Mouse (Mus musculus) ES-CJ7 (cell line): Measurements from ENCODE around the gene Vps25.
A peak's percentile ranks its signal among the peaks of the same experiment; 100 is the strongest.

Experiments
- DNase-seq: peaks from one replicate; pipeline ENCODE4 v3.0.0; 2011; ENCODE audit warnings: low read depth, low spot score

Gene Vps25

DNA sequence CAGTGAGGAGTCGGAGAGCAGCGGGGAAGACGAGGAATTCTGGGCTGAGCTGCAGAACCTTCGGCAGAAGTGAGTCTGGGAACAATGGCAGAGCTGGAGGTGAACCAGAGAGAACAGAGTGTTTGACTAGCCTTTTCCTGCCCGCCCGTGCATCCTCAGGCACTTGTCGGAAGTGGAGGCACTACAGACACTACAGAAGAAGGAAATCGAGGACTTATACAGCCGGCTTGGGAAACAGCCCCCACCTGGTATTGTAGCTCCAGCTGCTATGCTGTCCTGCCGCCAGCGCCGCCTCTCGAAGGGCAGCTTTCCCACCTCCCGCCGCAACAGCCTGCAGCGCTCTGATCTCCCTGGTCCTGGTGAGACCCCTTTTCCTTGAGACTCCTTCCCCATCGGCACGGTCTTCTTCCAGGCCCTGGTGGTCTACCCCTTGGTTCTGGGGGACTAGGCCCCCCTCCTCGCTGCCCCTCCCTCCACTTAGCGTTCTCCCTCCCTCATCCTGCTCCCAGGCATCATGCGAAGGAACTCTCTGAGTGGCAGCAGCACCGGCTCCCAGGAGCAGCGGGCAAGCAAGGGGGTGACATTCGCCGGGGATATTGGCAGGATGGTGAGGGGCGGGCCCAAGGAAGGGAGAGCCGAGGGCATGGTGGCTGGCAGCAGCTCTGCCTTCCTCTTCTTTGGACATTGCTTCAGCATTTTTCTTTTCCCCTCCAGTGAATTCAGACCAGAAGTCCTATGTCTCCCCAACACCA is 23.0 kb downstream of the Vps25 start:
- DNase-seq = no peak

DNA sequence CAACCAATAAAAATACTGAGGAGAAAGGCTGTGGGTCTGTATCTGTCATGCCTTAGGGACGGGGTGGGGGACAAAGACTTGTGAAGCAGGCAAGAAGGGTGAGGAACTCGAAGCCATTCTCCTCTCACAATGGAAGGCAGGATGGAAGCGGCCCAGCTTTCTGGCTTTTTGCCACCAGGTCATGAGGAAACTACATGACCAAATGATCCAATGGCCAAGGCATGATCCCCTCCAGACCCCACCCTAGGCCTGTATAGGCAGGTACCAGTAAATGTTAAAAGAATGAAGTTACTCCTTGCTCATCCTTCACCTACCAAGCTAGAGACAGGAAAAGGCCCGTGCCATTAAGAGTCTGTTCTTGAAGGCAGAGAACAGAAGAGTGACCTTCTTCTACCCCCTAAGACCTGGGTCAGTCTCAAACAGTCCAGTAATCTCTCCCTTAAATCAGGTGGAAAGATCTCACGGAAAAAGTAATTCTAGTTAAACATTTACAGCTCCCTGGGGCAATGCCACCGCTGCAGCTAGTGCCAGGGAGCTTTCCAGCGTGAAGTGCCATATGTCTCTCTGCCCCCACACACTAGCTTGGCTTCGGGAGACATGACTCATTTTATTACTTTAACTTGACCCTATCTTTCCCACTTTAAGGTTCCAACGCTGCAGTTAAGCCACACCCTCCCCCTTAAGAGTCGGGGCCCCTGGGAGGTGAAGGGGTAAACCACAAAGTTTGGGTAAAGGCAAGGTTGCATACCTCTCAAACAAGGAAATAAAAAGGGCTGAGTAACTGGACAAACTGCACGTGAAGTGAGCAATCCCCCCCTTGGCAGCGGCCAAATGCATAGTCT is 24.1 kb downstream of the Vps25 start:
- no peak for DNase-seq

DNA sequence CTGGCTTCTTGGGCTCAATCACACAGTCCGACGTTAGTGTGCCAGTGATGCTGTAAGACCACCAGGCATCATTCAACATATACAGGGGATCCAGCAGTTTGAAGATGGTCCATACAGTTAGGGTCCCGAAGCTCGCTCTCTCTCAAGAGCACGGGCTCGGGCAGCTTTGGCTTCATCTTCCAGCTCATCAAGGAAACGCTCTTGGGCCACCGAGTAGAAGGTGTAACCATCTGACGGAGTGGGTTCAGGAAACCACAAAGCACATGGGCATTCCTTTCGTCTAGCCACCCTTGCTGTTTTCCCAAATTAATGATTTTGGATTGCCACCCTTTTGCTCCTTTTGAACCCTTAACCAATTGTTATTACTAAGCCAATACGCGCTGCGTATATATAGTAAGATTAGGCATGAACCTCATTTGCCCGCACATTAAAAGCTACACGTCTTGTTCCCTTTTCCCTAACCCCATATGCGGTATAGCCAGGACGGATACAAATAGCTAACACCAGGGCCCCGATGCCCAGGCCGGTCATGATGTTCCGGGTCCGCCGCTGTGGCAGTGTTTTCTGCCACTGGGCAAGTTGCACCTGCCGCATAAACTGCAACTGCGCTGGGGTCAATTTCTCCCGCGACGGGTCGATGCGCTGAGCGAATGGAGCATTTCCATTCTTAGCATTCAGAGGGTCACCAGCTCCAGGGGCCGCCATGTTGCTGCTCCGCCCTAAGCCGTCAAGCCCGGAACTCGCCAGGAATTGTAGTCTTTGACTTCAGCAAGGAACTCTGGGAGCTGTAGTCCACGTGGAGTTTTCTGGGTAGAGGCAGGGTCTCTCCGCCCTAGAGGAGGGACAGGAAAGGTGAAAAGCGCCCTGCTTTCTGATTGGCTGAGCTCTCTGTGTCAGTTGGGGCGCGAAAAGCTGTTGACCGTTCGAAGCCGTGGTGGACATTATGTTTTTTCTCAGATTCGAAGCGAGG is 25.0 kb downstream of the Vps25 start, which contains the start of the genes Cntd1 and Coa3:
Cntd1 (plus strand) TSS at position 790 of the 970 bp plus-strand sequence.
Coa3 (minus strand) TSS at position 892 of the 970 bp plus-strand sequence.
- peak; percentile 96 for DNase-seq

DNA sequence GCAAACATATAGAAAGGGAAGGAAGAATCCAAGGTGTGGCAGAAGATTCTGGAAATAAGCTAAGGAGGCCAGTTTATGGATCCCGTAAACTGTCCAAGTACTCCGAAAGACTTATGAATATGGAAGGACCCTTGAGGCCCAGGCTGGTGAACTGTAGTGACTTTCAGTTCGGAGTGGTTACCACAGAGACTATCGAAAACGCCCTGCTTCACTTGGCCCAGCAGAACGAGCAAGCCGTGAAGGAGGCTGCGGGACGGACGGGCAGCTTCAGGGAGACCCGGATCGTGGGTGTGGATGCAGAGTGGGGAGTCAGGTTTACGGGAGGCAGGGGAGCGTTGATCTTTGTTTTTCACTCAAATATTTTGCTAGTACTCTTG is 25.7 kb downstream of the Vps25 start:
- no peak for DNase-seq

DNA sequence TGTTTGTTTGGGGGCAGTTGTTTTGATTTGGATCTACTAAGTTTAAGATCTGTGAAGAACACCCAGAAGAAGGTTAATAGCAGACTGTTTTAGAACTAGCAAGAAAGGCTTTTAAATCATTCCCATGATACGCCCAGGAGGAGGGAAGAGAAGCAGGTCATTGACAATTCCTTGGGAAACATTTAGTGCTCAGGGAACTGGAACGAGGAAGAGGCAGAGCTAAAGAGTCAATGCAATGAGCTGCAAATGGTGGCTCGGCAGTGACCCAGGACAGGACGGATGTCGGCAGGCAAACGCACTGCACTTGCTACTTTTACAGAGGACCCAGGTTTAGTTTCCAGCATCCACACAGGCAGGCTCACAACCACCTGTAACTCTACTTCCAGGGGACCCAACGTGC is 27.3 kb downstream of the Vps25 start:
- DNase-seq = no peak

DNA sequence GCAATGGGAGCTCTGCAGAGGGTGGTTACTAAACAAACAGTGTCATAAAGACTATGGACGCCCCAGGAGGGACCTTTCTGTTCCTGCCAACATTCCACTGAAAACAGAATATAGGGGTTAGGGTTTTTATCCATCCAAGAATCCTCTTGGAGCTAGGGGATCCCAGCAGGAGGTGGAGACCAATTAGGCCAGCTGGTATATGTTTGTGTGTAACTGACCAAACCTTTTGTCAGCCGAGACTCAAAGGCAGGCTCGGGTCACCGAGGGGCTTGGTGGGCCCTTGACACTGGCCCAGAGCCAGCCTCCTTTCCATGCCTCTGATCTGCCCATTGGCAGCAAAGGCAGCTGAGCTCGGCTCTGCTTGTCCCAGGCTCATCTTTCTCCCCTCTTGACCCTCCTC is 29.4 kb downstream of the Vps25 start:
- no peak for DNase-seq

DNA sequence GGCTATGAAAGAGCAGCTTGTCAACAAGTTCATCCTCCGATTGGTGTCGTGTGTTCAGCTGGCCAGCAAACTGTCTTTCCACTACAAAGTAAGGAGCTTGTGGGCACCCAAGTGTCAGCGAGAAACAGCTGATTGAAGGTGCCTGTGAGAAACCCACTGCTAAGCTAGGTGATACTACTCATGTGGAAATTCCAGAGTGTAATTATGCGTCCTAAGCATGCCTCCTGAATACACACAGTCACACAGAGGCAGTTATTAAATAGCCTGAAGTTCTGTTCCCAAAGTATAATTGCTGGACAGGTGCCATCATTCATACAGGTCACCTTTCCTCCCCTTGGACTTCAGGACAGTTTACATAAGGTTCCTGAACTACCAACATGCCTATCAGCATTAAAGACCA is 30.3 kb downstream of the Vps25 start:
- no peak for DNase-seq

DNA sequence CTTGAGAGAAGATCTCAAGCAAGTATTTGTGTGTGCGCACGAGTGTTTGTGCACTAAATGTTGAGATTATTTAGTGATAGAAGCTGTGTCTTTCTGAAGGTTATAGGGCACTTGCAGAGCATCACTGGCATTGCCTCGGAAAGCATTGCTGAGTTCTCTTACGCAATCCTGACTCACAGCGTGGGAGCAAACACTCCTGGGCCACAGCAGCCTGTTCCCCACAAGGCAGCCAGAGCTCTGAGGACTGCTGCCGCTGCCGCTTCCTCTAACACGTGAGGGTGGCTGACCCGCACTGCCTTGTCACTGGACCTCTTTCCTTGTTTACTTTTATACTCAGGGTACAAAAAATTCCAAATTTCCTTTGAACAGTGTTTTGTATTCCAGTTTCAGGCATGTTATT is 33.8 kb downstream of the Vps25 start:
- no peak for DNase-seq

DNA sequence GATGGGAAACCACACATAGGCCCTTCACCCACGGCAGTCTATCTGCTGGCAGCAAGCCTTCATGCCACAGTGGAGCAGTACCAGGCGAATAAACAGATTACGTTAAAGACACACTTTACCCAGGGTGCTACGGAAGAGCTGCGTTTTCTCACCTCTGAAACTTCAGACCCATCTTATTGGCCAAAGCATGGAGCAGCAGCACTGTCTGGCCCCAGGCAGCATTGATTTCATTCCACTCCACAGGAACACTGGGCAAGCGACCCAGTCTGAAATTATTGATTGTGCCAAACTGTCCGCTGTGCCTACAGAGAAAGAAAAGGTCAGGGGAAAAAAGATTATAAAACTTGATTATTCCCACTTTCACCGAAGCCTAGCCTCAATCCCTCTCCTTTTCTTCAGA is 37.7 kb downstream of the Vps25 start:
- no peak for DNase-seq

DNA sequence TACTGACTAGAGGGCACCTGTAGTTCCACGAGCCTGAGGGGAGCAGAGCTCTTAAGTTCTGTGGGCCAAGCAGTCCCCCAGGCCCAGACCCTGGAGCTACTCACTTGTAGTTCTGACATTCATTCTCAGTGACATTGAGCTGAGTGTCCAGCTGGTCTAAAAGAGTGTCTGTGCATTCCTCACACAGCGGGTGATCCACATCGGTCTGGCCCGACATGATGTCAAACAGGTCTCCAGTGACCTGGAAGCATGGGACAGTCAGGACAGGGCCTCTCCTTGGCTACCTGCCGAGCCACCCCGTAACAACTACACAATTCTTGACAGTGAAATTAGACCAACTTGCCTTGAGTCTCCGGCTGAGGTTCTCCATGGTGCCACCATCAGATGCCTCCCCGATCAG is 41.7 kb downstream of the Vps25 start:
- no peak for DNase-seq

DNA sequence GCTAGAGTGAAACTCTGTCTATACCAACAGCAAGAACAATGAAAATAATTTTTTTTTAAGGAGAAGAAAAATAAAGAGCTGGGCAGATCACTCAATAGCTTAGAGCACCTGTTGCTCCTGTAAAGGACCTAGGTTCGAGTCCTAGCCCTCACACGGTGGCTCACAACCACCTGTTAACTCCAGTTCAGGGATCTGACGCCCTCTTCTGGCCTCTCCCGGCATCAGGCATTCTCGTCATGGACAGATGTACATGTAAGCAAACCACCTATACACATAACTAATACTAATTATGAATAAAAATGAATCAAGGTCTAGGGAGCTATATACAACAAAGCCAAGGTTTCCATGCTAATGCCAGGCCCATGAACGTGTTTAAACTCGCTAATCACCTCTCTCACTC is 47.4 kb downstream of the Vps25 start:
- peak; percentile 53 for DNase-seq

DNA sequence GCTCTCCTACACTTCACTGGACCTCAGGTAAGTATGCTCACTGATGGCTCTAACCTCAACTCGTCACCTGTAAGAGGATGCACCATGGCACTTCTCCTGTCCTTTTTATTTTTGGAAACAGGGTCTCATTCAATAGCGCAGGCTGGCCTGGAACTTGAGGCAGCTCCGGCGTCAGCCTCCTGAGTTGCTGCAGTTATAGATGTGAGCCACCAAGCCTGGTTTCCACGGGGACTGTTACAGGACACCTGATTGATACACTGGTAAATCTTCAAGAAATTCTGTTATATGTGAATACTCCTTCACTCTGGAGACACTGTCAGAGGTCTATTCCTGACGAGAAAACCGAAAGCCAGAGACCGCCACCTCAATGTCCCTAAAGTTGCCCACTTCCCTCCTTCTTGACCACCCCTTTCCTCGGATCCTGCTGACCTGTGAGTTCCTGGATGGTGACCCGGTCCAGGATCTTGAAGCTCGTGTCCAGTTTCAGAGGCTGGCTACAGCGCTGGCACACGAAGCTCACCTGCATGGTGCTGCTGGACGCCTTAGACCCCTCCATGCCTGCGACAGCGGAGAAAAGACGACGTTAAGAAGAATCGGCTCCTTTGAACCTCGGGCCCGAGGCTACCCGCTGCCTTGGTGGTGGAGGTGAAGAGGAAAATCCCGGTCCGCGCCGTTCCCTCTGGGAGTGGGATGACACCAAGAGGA is 47.9 kb downstream of the Vps25 start:
- no peak for DNase-seq

DNA sequence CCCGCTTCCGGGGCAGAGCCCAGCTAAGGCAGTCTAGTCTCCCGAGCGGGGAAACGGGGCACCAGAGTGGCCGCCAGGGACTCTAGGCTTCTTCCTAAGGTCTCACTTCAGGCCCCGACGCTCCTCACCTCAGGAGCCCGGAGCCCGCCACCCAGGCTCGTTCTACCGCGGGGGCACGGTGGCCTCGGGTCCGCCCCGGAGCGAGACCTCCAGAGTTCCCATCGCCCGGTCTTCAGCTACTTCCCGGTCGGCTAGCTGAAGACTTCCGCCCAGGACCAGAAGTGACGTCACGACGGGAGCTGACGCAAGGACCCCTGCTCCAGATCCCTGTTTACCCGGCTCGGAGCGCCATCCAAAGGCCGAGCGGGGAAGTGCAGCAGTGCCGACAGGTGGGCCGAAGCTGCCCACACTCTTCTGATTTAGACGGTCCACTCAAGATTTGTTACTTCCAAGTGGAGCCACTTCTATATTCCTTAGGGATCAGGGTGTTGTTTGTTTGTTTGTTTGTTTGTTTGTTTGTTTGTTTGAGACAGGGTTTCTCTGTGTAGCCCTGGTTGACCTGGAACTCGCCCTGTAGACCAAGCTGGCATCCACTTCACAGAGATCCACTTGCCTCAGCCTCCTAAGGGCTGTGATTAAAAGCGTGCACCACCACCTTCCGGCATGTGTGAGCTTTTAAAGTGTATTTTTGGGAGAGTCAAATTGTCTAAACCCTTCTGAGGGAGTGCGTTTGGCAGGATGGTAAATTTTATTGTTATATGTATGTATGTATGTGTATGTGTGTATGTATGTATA is 48.7 kb downstream of the Vps25 start, which contains the start of gene Becn1:
Becn1 (minus strand) TSS at position 283 of the 795 bp plus-strand sequence.
- peak; percentile 96 for DNase-seq

DNA sequence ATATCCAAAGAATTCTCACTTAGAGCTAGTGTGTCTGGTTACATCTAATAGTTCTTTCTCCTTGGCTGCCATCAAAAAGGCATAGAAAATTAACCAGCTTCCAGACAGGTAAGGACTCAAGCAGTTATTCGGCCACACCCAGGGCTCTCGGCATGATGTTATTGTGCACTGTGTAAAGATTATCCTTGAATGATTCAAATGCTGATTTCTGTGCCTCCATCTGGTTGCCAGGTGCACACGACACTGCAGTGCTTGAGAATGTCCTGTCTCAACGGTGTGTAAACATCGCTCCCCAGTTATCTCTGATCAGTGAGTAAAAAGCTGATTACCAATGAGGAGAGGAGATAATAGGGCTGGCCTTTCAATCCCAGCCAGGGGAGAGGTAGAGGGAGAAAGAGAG is 54.2 kb downstream of the Vps25 start:
- peak; percentile 84 for DNase-seq
